Mouse (Mus musculus): ENCODE data around the gene Gm3269.
"Not testable (repeated sequence)": the region's sequence is repeated elsewhere in the genome, so short reads cannot be mapped to it uniquely, and the experiment has no call there.

The Gm3269 gene

DNA sequence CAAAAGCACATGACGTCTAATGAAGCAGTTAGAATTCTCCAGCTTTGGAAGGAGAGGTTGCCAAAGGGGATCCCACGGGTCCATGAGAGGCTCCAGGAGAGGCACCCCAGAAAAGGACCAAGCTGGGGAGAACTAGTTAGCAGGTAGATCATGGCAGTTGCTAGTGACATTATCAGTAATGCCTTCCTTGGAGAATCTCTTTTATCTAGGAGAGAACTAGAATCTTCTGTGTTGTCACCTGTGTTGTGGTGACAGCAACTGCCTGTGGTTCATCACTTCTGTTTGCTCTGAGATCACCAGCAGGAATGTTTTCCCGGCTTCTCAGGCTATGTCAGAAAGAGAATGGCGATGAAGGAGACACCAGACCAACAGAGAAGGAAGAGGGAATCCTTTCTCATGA lies at the start of gene Gm3269:
Gene Gm3269 (plus strand): TSS at position 301 of the 400 bp plus-strand sequence.
- not testable (repeated sequence) for DNase-seq (ENCODE audit: low read depth)

DNA sequence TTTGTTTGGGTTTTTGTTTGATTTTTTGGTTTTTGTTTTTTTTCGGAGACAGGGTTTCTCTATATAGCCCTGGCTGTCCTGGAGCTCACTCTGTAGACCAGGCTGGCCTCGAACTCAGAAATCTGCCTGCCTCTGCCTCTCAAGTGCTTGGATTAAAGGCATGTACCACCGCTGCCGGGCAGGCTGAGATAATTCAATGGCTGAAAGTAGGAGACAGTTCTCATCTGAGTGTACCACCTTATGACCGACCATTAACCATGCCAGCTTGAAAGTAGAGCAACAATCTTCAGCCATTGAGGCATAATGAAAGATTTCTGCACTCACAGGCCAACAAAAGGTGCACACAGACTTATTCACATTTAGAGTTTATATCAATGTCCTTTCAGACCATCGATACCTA lies 31.5 kb upstream of the Gm3269 start:
- not testable (repeated sequence) for DNase-seq (ENCODE audit: low read depth)

DNA sequence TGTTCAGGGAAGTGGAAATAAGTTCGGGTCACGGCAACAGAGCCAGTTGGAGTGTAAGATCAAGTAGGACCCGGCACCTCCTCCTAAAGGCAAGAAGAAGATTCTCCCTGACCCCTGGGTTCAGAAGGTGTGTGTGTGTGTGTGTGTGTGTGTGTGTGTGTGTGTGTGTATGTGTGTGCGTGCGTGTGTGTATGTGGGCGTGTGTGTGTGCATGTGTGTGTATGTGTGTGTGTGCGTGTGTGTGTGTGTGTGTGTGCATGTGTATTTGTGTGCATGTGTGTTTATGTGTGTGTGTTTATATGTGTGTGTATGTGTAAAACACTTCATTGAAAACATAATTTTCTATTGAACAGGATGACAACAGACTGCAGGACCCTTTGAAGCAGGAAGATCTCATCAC lies 16.0 kb upstream of the Gm3269 start:
- DNase-seq (ENCODE audit: low read depth): not testable (repeated sequence)

DNA sequence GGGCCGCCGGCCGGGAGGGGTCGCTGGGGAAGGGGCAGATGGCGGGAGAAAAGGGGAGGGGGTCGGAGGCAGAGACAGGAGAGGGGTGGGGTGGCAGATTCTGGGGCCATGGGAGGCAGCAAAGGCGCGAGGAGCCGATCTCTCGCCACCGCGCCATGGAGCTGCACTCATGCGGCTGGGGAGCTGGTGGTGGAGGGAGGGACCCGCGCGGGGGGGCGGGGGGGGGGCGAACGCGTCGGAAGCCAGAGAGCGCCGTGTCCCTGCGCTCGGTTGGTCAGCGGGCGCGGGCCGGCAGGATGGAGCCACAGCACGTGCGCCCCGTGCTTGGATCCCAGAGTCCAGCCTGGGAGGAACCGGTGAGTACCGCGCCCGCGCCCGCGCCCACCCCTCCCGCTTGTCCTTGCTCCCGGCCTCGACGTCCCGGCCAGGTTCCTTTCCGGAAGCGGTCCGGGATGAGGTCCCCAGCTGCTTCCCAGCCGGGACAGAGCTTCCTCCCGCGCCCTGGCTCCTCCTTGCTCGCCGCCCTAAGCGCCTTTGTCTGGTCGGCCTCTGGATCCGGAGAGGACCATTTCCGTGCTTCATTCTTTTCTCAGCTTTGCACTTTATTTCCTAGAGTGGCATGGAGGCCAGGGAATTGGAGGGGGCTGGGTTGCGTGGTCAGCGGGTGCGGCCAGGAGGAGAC lies 17.5 kb downstream of the Gm3269 start, which contains the start of gene Gm3264:
Gene Gm3264 (plus strand): TSS at position 278 of the 682 bp plus-strand sequence.
- DNase-seq (ENCODE audit: low read depth): not testable (repeated sequence)

DNA sequence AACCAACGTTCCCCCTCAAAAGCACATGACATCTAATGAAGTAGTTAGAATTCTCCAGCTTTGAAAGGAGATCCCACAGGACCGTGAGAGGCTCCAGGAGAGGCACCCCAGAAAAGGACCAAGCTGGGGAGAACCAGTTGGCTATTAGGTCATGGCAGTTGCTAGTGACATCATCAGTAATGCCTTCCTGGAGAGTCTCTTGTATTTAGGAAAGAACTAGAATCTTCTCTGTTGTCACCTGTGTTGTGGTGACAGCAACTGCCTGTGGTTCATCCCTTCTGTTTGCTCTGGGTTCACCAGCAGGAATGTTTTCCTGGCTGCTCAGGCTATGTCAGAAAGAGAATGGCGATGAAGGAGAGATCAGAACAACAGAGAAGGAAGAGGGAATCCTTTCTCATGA lies 54.2 kb downstream of the Gm3269 start, which contains the start of gene Gm3278:
Gene Gm3278 (plus strand): TSS at position 301 of the 400 bp plus-strand sequence.
- DNase-seq (ENCODE audit: low read depth): not testable (repeated sequence)
